Mouse (Mus musculus) liver, postnatal 0 days (tissue): ENCODE data around the gene Htra2. TPM values are rescaled to one million over a fixed set of nuclear protein-coding genes. Genes with fewer than 3 reads are reported as not detected.

Experiments used
- ATAC-seq: fragments of 200-750 bp; cut with Nextera tagmentation; 2 replicates; pipeline ENCODE4 v1.8.0; 2017; ENCODE audit warnings: mild to moderate bottlenecking, moderate library complexity
- DNase-seq: peaks from one replicate; pipeline ENCODE4 v3.0.0-alpha.2; 2016
- H3K27ac ChIP-seq: fragments of 300-500 bp; sonication (generic); 2 replicates; pipeline ENCODE4 v1.5.1; 2014; ENCODE audit warnings: antibody characterized with exemption, moderate library complexity, mild to moderate bottlenecking, low read depth
- H3K27me3 ChIP-seq: fragments of 300-500 bp; sonication (generic); 2 replicates; pipeline ENCODE4 v1.6.1; 2014; ENCODE audit warnings: low read length, control low read depth, mixed read lengths; ENCODE audit not compliant: insufficient read depth
- H3K36me3 ChIP-seq: fragments of 300-500 bp; sonication (generic); replicated peaks from 2 replicates; pipeline ENCODE4 v1.6.1; 2014; ENCODE audit warnings: mild to moderate bottlenecking, control low read depth, low read length, moderate library complexity, mixed read lengths; ENCODE audit not compliant: insufficient read depth
- H3K4me1 ChIP-seq: fragments of 300-500 bp; sonication (generic); 2 replicates; pipeline ENCODE4 v1.6.1; 2014; ENCODE audit warnings: antibody characterized with exemption, mild to moderate bottlenecking, control low read depth; ENCODE audit not compliant: insufficient read depth
- H3K4me2 ChIP-seq: fragments of 300-500 bp; sonication (generic); 2 replicates; pipeline ENCODE4 v1.6.1; 2014; ENCODE audit warnings: low read depth, mild to moderate bottlenecking, low read length, moderate library complexity, mixed read lengths
- H3K4me3 ChIP-seq: fragments of 300-500 bp; sonication (generic); 2 replicates; pipeline ENCODE4 v1.5.1; 2014; ENCODE audit warnings: low read depth, low read length
- H3K9ac ChIP-seq: fragments of 300-500 bp; sonication (generic); replicated peaks from 2 replicates; pipeline ENCODE4 v1.6.1; 2014; ENCODE audit warnings: mild to moderate bottlenecking, moderate library complexity
- H3K9me3 ChIP-seq: fragments of 300-500 bp; sonication (generic); 2 replicates; pipeline ENCODE4 v1.6.1; 2016; ENCODE audit warnings: mild to moderate bottlenecking, control low read depth, low read length, mixed read lengths
- CTCF ChIP-seq: sonication (generic); IDR thresholded peaks from 2 replicates; pipeline ENCODE4 v1.5.1; 2016; ENCODE audit warnings: antibody characterized with exemption, low read depth
- EP300 ChIP-seq: IDR thresholded peaks from 2 replicates; pipeline ENCODE4 v1.6.1; 2016; ENCODE audit warnings: antibody characterized with exemption, low read depth, mild to moderate bottlenecking
- WGBS: fragments of 180-500 bp; shearing (Covaris S2); extraction: QIAGEN DNeasy Blood & Tissue Kit; methylation state at CpG from one replicate; pipeline ENCODE4 v1.1.7; 2014; ENCODE audit not compliant: insufficient replicate concordance; 5-methylcytosine and 5-hydroxymethylcytosine counted together
- polyA plus RNA-seq: library from polyadenylated mRNA; unstranded; fragments of >200 nt; fragmentation: Nextera tagmentation; extraction: Ambion mirVana; gene quantifications from 2 replicates; pipeline ENCODE4 v1.2.1, GENCODE M21; 2015

Gene Htra2
- polyA plus RNA-seq, 1 experiment from 2014 or later = 34.7 TPM

GRCm38 (mm10) chr6:83070311-83071219 lies 15.5 kb upstream of the Htra2 start:
- TF ChIP-seq EP300 (no peak), CTCF (no peak)
- Histone ChIP-seq H3K36me3 (no peaks in the 10 kb centered on the region), H3K9me3 (no peaks in the 10 kb centered on the region), H3K4me3 (peak overlapping the region; percentile 16; the same call in 1 of the 2 replicates), H3K9ac (no peak overlapping the region), H3K27me3 (peaks cover 94% of the 10 kb centered on the region), H3K4me1 (peaks cover 10% of the 10 kb centered on the region), H3K4me2 (0 out of 2 replicates have a peak overlapping the region, but pooled peaks have one; percentile 5), H3K27ac (no peak overlapping the region)
- DNase-seq (no peak), ATAC-seq (0 out of 2 replicates have a peak, but pooled peaks have one; percentile 14)
- WGBS = 2% methylated on average over 46 of the region's 58 CpGs

- no peak within 1 kb of the TSS for H3K9ac ChIP-seq
- peak within 1 kb of the TSS; percentile 26; the same call in 1 of the 2 replicates for H3K4me3 ChIP-seq
- TF ChIP-seq CTCF (no peak), EP300 (no peak)
- 2% methylated on average over 8 of the region's 10 CpGs for WGBS
- ATAC-seq (no peak), DNase-seq (no peak)
- H3K4me2 ChIP-seq = peak within 1 kb of the TSS; percentile 62; the same call in 1 of the 2 replicates
- H3K36me3 ChIP-seq = no peaks in the 10 kb centered on the region
- H3K27ac ChIP-seq = no peak within 1 kb of the TSS
- H3K4me1 ChIP-seq = peaks cover 10% of the 10 kb centered on the region
- peaks cover 96% of the 10 kb centered on the region for H3K27me3 ChIP-seq
- no peaks in the 10 kb centered on the region for H3K9me3 ChIP-seq
Observed at GRCm38 (mm10) chr6:83070247-83070310, 15.0 kb upstream of the Htra2 start, which contains the start of gene Tlx2. Tlx2 (minus strand) TSS chr6:83070293.

GRCm38 (mm10) chr6:83069488-83070246 lies 14.6 kb upstream of the Htra2 start:
- H3K4me1 ChIP-seq = peaks cover 10% of the 10 kb centered on the region
- no peaks in the 10 kb centered on the region for H3K36me3 ChIP-seq
- peaks cover 99% of the 10 kb centered on the region for H3K27me3 ChIP-seq
- H3K9me3 ChIP-seq = no peaks in the 10 kb centered on the region
- 0 out of 2 replicates have a peak, but pooled peaks have one; percentile 8 for ATAC-seq
- no peak overlapping the region for H3K27ac ChIP-seq
- H3K4me3 ChIP-seq = peak overlapping the region; percentile 16; the same call in 1 of the 2 replicates
- H3K4me2 ChIP-seq = 0 out of 2 replicates have a peak overlapping the region, but pooled peaks have one; percentile 62
- no peak for TF ChIP-seq CTCF
- no peak for TF ChIP-seq EP300
- no peak for DNase-seq
- WGBS = 2% methylated on average over 64 of the region's 69 CpGs
- no peak overlapping the region for H3K9ac ChIP-seq

GRCm38 (mm10) chr6:83068706-83069487 lies 13.8 kb upstream of the Htra2 start:
- no peaks in the 10 kb centered on the region for H3K9me3 ChIP-seq
- no peak overlapping the region for H3K27ac ChIP-seq
- DNase-seq = no peak
- 3% methylated on average over 74 of the region's 81 CpGs for WGBS
- H3K9ac ChIP-seq = no peak overlapping the region
- H3K4me2 ChIP-seq = peak overlapping the region; percentile 62
- H3K36me3 ChIP-seq = no peaks in the 10 kb centered on the region
- peaks cover 10% of the 10 kb centered on the region for H3K4me1 ChIP-seq
- ATAC-seq = peak; percentile 16; the same call in 1 of the 2 replicates
- peaks cover 99% of the 10 kb centered on the region for H3K27me3 ChIP-seq
- peak overlapping the region; percentile 26 for H3K4me3 ChIP-seq
- TF ChIP-seq EP300 (no peak), CTCF (no peak)

GRCm38 (mm10) chr6:83068221-83068620 lies 13.1 kb upstream of the Htra2 start:
- Histone ChIP-seq H3K4me3 (peak overlapping the region; percentile 26), H3K27ac (no peak overlapping the region)
- 20% methylated on average over 8 of the region's 8 CpGs for WGBS

More at GRCm38 (mm10) chr6:83068221-83068620, 13.1 kb upstream of the Htra2 start:
- ATAC-seq (no peak), DNase-seq (no peak)
- Histone ChIP-seq H3K27me3 (peaks cover 100% of the 10 kb centered on the region), H3K9ac (no peak overlapping the region), H3K4me2 (peak overlapping the region; percentile 62), H3K9me3 (no peaks in the 10 kb centered on the region), H3K4me1 (peaks cover 10% of the 10 kb centered on the region), H3K36me3 (no peaks in the 10 kb centered on the region)
- no peak for TF ChIP-seq CTCF
- no peak for TF ChIP-seq EP300
